Mouse (Mus musculus): Measurements from ENCODE around the gene Stxbp5l. TPM values are rescaled to one million over a fixed set of nuclear protein-coding genes. Genes with fewer than 3 reads are reported as not detected.
"Not testable (repeated sequence)": the region's sequence is repeated elsewhere in the genome, so short reads cannot be mapped to it uniquely, and the experiment has no call there.

The Stxbp5l gene
- polyA plus RNA-seq, 1 experiment from 2014 or later = 7.8 TPM

GRCm38 (mm10) chr16:37341446-37341845 lies 43.3 kb downstream of the Stxbp5l start:
- not testable (repeated sequence) for H3K4me2 ChIP-seq (replicated peaks; ENCODE audit: low read depth, low read length); H3K36me3 ChIP-seq (ENCODE audit: control insufficient read depth, insufficient read depth, low read length); H3K27me3 ChIP-seq (ENCODE audit: control insufficient read depth, insufficient read depth, low read length); H3K9me3 ChIP-seq (ENCODE audit: control insufficient read depth, low read length); H3K4me3 ChIP-seq (ENCODE audit: low read depth, low read length); H3K27ac ChIP-seq (ENCODE audit: low read depth, low read length); H3K4me1 ChIP-seq (replicated peaks; ENCODE audit: control insufficient read depth, insufficient read depth, low read length); H3K9ac ChIP-seq (ENCODE audit: low read depth, low read length); ATAC-seq (ENCODE audit: low FRiP score); DNase-seq (ENCODE audit: low spot score)

GRCm38 (mm10) chr16:37338177-37338576 lies 46.6 kb downstream of the Stxbp5l start:
- DNase-seq (ENCODE audit: low spot score) (no peak), ATAC-seq (ENCODE audit: low FRiP score) (no peak)
- Histone ChIP-seq H3K4me1 (replicated peaks; ENCODE audit: control insufficient read depth, insufficient read depth, low read length) (no peaks in the 10 kb centered on the region), H3K4me2 (replicated peaks; ENCODE audit: low read depth, low read length) (no peak overlapping the region), H3K4me3 (ENCODE audit: low read depth, low read length) (no peak overlapping the region), H3K27me3 (ENCODE audit: control insufficient read depth, insufficient read depth, low read length) (no peaks in the 10 kb centered on the region), H3K9me3 (ENCODE audit: control insufficient read depth, low read length) (no peaks in the 10 kb centered on the region), H3K36me3 (ENCODE audit: control insufficient read depth, insufficient read depth, low read length) (no peaks in the 10 kb centered on the region), H3K9ac (ENCODE audit: low read depth, low read length) (no peak overlapping the region), H3K27ac (ENCODE audit: low read depth, low read length) (no peak overlapping the region)
- 95% methylated on average over 1 of the region's 1 CpGs for WGBS

GRCm38 (mm10) chr16:37337529-37337928 lies 47.2 kb downstream of the Stxbp5l start:
- H3K36me3 ChIP-seq (ENCODE audit: control insufficient read depth, insufficient read depth, low read length) = no peaks in the 10 kb centered on the region
- H3K4me3 ChIP-seq (ENCODE audit: low read depth, low read length) = no peak overlapping the region
- no peaks in the 10 kb centered on the region for H3K27me3 ChIP-seq (ENCODE audit: control insufficient read depth, insufficient read depth, low read length)
- no peaks in the 10 kb centered on the region for H3K4me1 ChIP-seq (replicated peaks; ENCODE audit: control insufficient read depth, insufficient read depth, low read length)
- H3K27ac ChIP-seq (ENCODE audit: low read depth, low read length) = no peak overlapping the region
- no peak overlapping the region for H3K4me2 ChIP-seq (replicated peaks; ENCODE audit: low read depth, low read length)
- H3K9me3 ChIP-seq (ENCODE audit: control insufficient read depth, low read length) = no peaks in the 10 kb centered on the region
- no peak for ATAC-seq (ENCODE audit: low FRiP score)
- no peak overlapping the region for H3K9ac ChIP-seq (ENCODE audit: low read depth, low read length)
- no peak for DNase-seq (ENCODE audit: low spot score)
- 80% methylated on average over 1 of the region's 1 CpGs for WGBS

GRCm38 (mm10) chr16:37304441-37304840 lies 80.3 kb downstream of the Stxbp5l start:
- Histone ChIP-seq H3K9ac (ENCODE audit: low read depth, low read length) (no peak overlapping the region), H3K4me2 (replicated peaks; ENCODE audit: low read depth, low read length) (no peak overlapping the region), H3K36me3 (ENCODE audit: control insufficient read depth, insufficient read depth, low read length) (no peaks in the 10 kb centered on the region), H3K27ac (ENCODE audit: low read depth, low read length) (no peak overlapping the region), H3K4me3 (ENCODE audit: low read depth, low read length) (no peak overlapping the region), H3K27me3 (ENCODE audit: control insufficient read depth, insufficient read depth, low read length) (no peaks in the 10 kb centered on the region), H3K4me1 (replicated peaks; ENCODE audit: control insufficient read depth, insufficient read depth, low read length) (no peaks in the 10 kb centered on the region), H3K9me3 (ENCODE audit: control insufficient read depth, low read length) (no peaks in the 10 kb centered on the region)
- DNase-seq (ENCODE audit: low spot score) (no peak), ATAC-seq (ENCODE audit: low FRiP score) (no peak)
- 92% methylated on average over 1 of the region's 1 CpGs for WGBS

- ATAC-seq (ENCODE audit: low FRiP score) (no peak), DNase-seq (ENCODE audit: low spot score) (no peak)
- WGBS = 73% methylated on average over 1 of the region's 1 CpGs
- Histone ChIP-seq H3K9ac (ENCODE audit: low read depth, low read length) (no peak overlapping the region), H3K9me3 (ENCODE audit: control insufficient read depth, low read length) (no peaks in the 10 kb centered on the region), H3K36me3 (ENCODE audit: control insufficient read depth, insufficient read depth, low read length) (no peaks in the 10 kb centered on the region), H3K4me2 (replicated peaks; ENCODE audit: low read depth, low read length) (no peak overlapping the region), H3K4me3 (ENCODE audit: low read depth, low read length) (no peak overlapping the region), H3K27ac (ENCODE audit: low read depth, low read length) (no peak overlapping the region), H3K4me1 (replicated peaks; ENCODE audit: control insufficient read depth, insufficient read depth, low read length) (no peaks in the 10 kb centered on the region), H3K27me3 (ENCODE audit: control insufficient read depth, insufficient read depth, low read length) (no peaks in the 10 kb centered on the region)
Observed at GRCm38 (mm10) chr16:37292593-37292992, 92.2 kb downstream of the Stxbp5l start.

GRCm38 (mm10) chr16:37280206-37280605 lies 104.6 kb downstream of the Stxbp5l start:
- Histone ChIP-seq H3K9me3 (ENCODE audit: control insufficient read depth, low read length) (no peaks in the 10 kb centered on the region), H3K9ac (ENCODE audit: low read depth, low read length) (no peak overlapping the region), H3K27ac (ENCODE audit: low read depth, low read length) (no peak overlapping the region), H3K36me3 (ENCODE audit: control insufficient read depth, insufficient read depth, low read length) (no peaks in the 10 kb centered on the region), H3K4me3 (ENCODE audit: low read depth, low read length) (no peak overlapping the region), H3K4me2 (replicated peaks; ENCODE audit: low read depth, low read length) (no peak overlapping the region), H3K27me3 (ENCODE audit: control insufficient read depth, insufficient read depth, low read length) (no peaks in the 10 kb centered on the region), H3K4me1 (replicated peaks; ENCODE audit: control insufficient read depth, insufficient read depth, low read length) (no peaks in the 10 kb centered on the region)
- no peak for DNase-seq (ENCODE audit: low spot score)
- no peak for ATAC-seq (ENCODE audit: low FRiP score)
- WGBS = 82% methylated on average over 1 of the region's 1 CpGs

GRCm38 (mm10) chr16:37273681-37274080 lies 111.1 kb downstream of the Stxbp5l start:
- H3K27me3 ChIP-seq (ENCODE audit: control insufficient read depth, insufficient read depth, low read length) = no peaks in the 10 kb centered on the region
- ATAC-seq (ENCODE audit: low FRiP score) (no peak), DNase-seq (ENCODE audit: low spot score) (no peak)
- no peak overlapping the region for H3K4me2 ChIP-seq (replicated peaks; ENCODE audit: low read depth, low read length)
- H3K27ac ChIP-seq (ENCODE audit: low read depth, low read length) = no peak overlapping the region
- no peaks in the 10 kb centered on the region for H3K9me3 ChIP-seq (ENCODE audit: control insufficient read depth, low read length)
- no peaks in the 10 kb centered on the region for H3K36me3 ChIP-seq (ENCODE audit: control insufficient read depth, insufficient read depth, low read length)
- H3K9ac ChIP-seq (ENCODE audit: low read depth, low read length) = no peak overlapping the region
- no peaks in the 10 kb centered on the region for H3K4me1 ChIP-seq (replicated peaks; ENCODE audit: control insufficient read depth, insufficient read depth, low read length)
- H3K4me3 ChIP-seq (ENCODE audit: low read depth, low read length) = no peak overlapping the region

GRCm38 (mm10) chr16:37261678-37262077 lies 123.1 kb downstream of the Stxbp5l start:
- ATAC-seq (ENCODE audit: low FRiP score) (no peak), DNase-seq (ENCODE audit: low spot score) (no peak)
- Histone ChIP-seq H3K9ac (ENCODE audit: low read depth, low read length) (no peak overlapping the region), H3K4me2 (replicated peaks; ENCODE audit: low read depth, low read length) (no peak overlapping the region), H3K36me3 (ENCODE audit: control insufficient read depth, insufficient read depth, low read length) (no peaks in the 10 kb centered on the region), H3K27ac (ENCODE audit: low read depth, low read length) (no peak overlapping the region), H3K27me3 (ENCODE audit: control insufficient read depth, insufficient read depth, low read length) (no peaks in the 10 kb centered on the region), H3K9me3 (ENCODE audit: control insufficient read depth, low read length) (no peaks in the 10 kb centered on the region), H3K4me1 (replicated peaks; ENCODE audit: control insufficient read depth, insufficient read depth, low read length) (no peaks in the 10 kb centered on the region), H3K4me3 (ENCODE audit: low read depth, low read length) (no peak overlapping the region)
- WGBS = 73% methylated on average over 3 of the region's 3 CpGs

GRCm38 (mm10) chr16:37219151-37219550 lies 165.6 kb downstream of the Stxbp5l start:
- no peak overlapping the region for H3K4me2 ChIP-seq (replicated peaks; ENCODE audit: low read depth, low read length)
- no peak overlapping the region for H3K27ac ChIP-seq (ENCODE audit: low read depth, low read length)
- WGBS = 95% methylated on average over 1 of the region's 1 CpGs
- H3K9ac ChIP-seq (ENCODE audit: low read depth, low read length) = no peak overlapping the region
- H3K4me1 ChIP-seq (replicated peaks; ENCODE audit: control insufficient read depth, insufficient read depth, low read length) = no peaks in the 10 kb centered on the region
- no peaks in the 10 kb centered on the region for H3K36me3 ChIP-seq (ENCODE audit: control insufficient read depth, insufficient read depth, low read length)
- H3K9me3 ChIP-seq (ENCODE audit: control insufficient read depth, low read length) = no peaks in the 10 kb centered on the region
- no peaks in the 10 kb centered on the region for H3K27me3 ChIP-seq (ENCODE audit: control insufficient read depth, insufficient read depth, low read length)
- DNase-seq (ENCODE audit: low spot score) (no peak), ATAC-seq (ENCODE audit: low FRiP score) (no peak)
- H3K4me3 ChIP-seq (ENCODE audit: low read depth, low read length) = no peak overlapping the region

Measured in hindbrain, embryonic 11.5 days (tissue).